Mouse (Mus musculus) c-Kit-negative CD71-positive TER-119-positive erythroid progenitor cells, embryonic 14.5 days (primary cell): Measurements from ENCODE around the gene Muc20.

Experiments used
- DNase-seq: peaks from one replicate; pipeline ENCODE4 v3.0.0-alpha.2; 2013; ENCODE audit warnings: low read depth, low spot score

Muc20 gene

DNA sequence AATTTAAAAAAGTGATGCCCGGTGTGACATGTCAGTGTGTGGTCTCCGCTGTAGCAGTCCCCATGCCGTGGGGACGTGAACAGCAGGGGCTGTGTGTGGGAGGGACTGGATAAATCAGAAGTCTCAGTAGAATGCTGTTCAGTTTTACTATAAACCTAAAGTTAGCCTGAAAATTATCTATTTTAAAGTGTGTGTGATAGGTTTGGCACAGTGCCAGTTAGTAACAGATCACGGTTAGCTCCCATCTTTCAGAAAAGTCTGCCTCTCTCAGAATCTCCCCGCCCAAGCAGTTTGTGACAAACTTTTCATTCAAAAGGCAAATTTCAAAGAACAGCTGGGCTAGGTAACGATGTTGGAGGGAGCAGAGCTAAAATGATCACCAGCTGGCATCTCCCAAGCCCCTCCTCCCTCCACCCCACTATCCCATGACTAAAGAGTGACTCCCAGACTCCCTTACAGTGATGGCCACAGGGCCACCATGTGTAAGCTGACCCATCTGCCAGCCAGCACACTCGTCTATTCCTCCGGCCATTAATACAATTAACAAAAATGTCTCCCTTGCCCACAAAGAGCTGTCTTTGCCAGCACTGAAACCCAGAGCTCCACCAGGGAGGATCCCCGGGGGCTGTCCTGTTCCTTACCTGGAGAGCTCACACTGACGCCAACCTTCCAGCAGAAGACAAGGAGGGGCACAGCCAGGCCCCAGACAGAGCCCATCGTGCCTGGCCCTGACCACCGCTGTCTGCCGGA is 384 bp downstream of the Muc20 start:
- DNase-seq, result no peak

GRCm38 (mm10) chr16:32795177-32795576 is 2.1 kb downstream of the Muc20 start:
- DNase-seq, result no peak

- DNase-seq, result no peak
Observed at GRCm38 (mm10) chr16:32790056-32790455, 7.2 kb downstream of the Muc20 start.

- no peak for DNase-seq
Observed at GRCm38 (mm10) chr16:32784840-32785239, 12.4 kb downstream of the Muc20 start.

DNA sequence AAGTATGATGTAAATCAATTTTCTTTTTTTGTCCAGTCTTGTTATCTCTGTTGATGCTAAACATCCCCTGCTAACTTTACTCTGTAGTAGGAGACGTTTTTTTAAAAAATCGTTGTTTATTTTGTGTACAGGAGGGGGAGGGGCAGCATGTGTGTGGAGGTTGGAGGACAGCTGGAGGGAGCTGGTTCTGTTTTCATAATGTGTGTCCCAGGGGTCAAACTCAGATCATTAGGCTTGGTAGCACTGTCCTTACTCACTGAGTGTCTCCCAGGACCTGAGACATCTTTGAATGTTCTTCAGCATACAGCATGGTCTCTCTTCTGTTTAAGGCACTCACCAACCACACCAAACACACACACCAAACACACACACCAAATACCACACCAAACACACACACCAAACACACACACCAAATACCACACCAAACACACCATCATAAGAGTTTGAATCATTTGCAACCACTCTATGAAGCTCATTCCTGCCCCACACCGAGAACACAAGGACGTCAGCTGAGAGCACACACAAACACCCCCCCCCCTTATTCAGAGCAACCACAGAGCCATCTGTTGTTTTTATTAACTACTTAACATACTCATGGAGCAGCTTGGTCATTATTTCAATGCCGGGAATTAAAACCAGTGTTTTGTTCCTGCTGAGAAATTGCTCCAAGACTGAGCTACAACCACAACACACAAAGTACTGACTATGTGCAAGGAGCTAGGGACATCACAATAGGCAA is 13.7 kb downstream of the Muc20 start:
- DNase-seq, result no peak

DNA sequence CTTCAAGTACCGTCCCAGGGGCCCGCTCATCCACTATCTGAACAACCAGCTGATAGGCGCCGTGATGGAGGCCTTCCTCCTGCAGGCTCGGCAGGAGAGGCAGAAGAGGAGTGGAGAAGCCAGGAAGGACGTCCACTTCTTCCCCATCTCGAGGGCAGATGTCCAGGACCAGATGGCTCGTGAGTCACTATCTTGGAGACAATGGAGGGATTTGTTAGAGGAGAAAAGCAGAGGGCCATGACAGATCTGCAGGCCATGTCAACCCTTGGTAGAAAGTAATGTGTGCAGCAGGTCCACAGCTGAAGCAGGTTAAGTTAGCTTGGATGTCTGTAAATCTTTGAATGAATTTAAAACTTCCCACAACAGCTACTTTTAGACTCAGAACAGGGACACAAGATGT is 18.3 kb downstream of the Muc20 start:
- no peak for DNase-seq

- DNase-seq, result no peak
Observed at GRCm38 (mm10) chr16:32776676-32777075, 20.6 kb downstream of the Muc20 start.

GRCm38 (mm10) chr16:32766904-32767303 is 30.3 kb downstream of the Muc20 start:
- DNase-seq, result no peak

DNA sequence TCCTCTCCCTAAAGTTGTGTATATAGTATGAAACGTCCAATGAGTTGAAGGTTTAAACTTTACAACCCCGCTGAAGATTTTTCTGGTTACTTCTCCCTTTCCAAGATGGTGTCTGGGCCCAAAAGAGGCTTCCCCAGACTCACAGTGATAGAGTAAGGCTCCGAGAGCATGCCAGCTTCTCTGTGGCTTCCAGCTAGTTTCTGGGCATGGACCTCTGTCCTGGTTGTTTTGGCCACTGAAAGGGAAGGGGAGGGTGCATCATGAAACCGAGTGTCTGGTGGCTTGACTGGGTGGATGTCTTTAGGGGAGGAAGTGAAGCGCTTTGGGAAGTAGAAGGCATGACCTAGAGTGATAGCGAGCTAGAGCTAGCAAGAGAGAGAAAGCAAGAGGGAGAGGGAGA is 32.3 kb downstream of the Muc20 start:
- DNase-seq, result no peak

DNA sequence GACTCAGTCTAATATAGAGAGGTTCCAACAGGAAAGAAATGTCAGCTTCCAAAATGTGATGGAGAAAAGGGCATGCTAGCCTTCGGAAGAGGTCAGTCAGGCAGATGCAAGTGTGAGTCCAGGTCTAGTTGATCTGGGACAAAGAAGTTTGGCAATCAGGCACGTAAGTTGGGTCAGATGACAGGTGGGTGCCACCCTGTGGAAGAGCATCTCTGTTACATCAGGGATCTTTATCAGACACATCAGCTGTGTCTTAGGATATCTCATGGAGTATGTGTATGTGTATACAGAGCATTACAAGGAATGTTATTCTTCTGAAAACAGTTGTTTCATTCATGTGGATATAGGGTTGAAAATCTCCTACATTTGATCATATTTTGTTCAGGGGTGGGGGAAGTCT is 32.7 kb downstream of the Muc20 start:
- no peak for DNase-seq

- DNase-seq, result no peak
Observed at GRCm38 (mm10) chr16:32750242-32751127, 46.8 kb downstream of the Muc20 start.

DNA sequence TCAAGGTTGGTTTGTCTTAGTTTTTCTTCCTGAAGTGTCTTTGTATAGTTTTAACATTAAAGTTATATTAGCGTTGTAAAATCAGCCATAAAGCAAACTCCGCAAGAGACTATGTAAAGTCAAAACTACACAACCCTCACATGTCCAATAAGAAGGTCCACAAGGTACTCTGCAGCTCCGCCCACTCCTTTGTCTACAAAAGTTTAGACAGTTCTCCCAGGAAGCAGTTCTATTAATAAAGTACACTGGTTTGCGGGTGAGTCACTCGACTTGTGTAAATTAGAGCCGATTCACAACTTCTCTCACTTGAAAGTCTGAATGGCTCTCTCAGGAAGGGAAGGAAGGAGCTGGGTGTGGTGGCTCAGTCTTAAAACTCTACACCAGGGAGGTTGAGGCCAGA is 51.4 kb downstream of the Muc20 start:
- DNase-seq, result no peak

DNA sequence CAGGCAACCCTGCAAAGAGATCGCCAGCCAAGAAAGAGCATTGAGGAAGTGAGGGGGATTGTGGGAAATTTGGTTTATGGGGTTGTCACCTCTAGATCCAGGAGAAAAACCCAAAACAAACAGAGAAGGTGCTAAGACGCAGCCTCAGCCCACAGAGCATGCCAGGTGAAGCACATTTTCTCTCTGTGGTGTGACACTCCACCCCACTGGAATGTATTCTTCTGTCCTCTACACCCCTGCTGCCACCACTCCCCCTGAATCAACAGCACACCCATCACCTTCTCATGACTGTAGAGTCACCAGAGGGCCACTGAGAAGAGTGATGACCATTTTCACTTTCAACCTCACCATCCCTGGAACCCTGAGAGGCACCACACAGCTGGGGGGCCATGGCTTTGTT is 54.5 kb downstream of the Muc20 start:
- no peak for DNase-seq

GRCm38 (mm10) chr16:32741366-32741765 is 55.9 kb downstream of the Muc20 start:
- DNase-seq, result no peak

- DNase-seq, result no peak
Observed at GRCm38 (mm10) chr16:32740003-32740663, 57.1 kb downstream of the Muc20 start.

GRCm38 (mm10) chr16:32736022-32736421 is 61.2 kb downstream of the Muc20 start:
- DNase-seq, result no peak

- no peak for DNase-seq
Observed at GRCm38 (mm10) chr16:32735586-32735985, 61.6 kb downstream of the Muc20 start, which contains the start of gene Muc4. TSS of gene Muc4 (plus strand) at chr16:32735886.

DNA sequence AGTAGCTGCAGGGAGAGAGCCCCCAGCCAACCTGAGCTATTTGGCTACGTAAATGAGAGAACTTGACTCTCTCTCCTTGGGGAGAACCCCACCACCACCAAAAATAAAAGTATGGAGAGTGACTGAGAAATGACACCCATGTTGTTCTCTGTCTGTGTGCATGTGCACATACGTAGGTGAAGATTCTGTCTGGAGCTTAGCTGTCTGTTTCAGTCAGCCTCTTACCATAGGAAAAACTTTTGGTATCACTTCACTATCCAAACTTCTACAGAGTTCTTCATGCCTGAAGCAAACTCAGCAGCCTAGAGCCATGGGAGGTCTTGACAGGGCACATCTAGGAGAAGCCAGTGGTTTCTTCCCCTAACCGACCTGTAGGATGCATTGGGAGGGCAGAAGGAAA is 64.0 kb downstream of the Muc20 start:
- DNase-seq, result no peak

GRCm38 (mm10) chr16:32728730-32729129 is 68.5 kb downstream of the Muc20 start:
- DNase-seq, result no peak

GRCm38 (mm10) chr16:32728240-32728639 is 69.0 kb downstream of the Muc20 start:
- no peak for DNase-seq
